Comparison of ENCODE assay signal across 16 mouse cellular contexts in the genomic region with DNA sequence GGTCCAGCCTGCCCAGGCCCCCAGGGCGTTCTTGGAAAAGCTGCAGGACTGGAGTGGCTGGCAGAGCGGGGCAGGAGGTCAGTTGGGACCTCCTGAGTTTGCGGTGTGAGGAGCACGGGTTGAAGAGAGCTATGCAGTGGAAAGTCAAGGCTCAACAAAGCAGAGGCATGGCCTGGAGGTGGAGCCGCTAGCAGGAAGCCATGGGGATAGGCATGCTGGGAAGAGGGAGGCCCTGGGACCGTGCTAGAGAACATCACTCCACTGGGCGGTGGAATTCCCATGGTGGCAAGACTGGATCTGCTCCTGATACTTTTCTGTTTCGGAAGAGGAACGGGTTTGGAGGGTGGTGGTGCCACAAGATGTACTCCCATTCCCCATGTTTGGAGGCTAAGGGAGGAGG. TPM values are rescaled to one million over a fixed set of nuclear protein-coding genes. Genes with fewer than 3 reads are reported as not detected.
"Had no signal": no experiment of that assay in that cellular context is flagged by ENCODE, and none has a peak within 500 bp of the region (broad histone marks: within the 10 kb centered on the region; RNA-seq: fewer than 3 reads in every experiment).

No protein-coding gene starts in this region.

- H3K27ac ChIP-seq: kidney, embryonic 15.5 days; left cerebral cortex, adult 2 months; liver, embryonic 13.5 days; midbrain, embryonic 10.5 days; neural tube, embryonic 15.5 days had no signal

- H3K9ac ChIP-seq: kidney, embryonic 15.5 days; liver, embryonic 13.5 days; neural tube, embryonic 15.5 days had no signal

- DNase-seq: kidney, adult 18-20 months; kidney, postnatal 14 days; liver; liver, embryonic 13.5 days; lung, adult 18-20 months; lung, postnatal 14 days; midbrain, embryonic 14.5 days; thymus, postnatal 36 days had no signal

- H3K9me3 ChIP-seq: kidney, embryonic 15.5 days; liver, embryonic 13.5 days; midbrain, embryonic 10.5 days; neural tube, embryonic 15.5 days had no signal

- H3K4me3 ChIP-seq: kidney, embryonic 15.5 days; left cerebral cortex, adult 2 months; liver, embryonic 13.5 days; midbrain, embryonic 10.5 days; myocyte; neural tube, embryonic 15.5 days had no signal

- H3K27me3 ChIP-seq: kidney, embryonic 15.5 days; liver, embryonic 13.5 days; neural tube, embryonic 15.5 days had no signal

- H3K4me2 ChIP-seq: kidney, embryonic 15.5 days; liver, embryonic 13.5 days; neural tube, embryonic 15.5 days had no signal

RNA-seq across cellular contexts. Expression of a gene that starts 36.7 kb away (rescaled TPM):
- polyA plus RNA-seq: limb, embryonic 11.5 days; liver, embryonic 13.5 days; midbrain, embryonic 14.5 days; neural tube, embryonic 11.5 days; neural tube, embryonic 15.5 days; thymus, postnatal 0 days had no signal

RNA-seq across cellular contexts. Expression of a gene that starts 37.9 kb away (rescaled TPM):
- polyA plus RNA-seq: thymus, postnatal 0 days had no signal
